Mouse (Mus musculus) kidney, postnatal 14 days (tissue): Measurements from ENCODE around the gene Cfap20.
"Not testable (repeated sequence)": the region's sequence is repeated elsewhere in the genome, so short reads cannot be mapped to it uniquely, and the experiment has no call there.

ENCODE experiments used
- DNase-seq: peaks from one replicate; pipeline ENCODE4 v3.0.0; 2022; ENCODE audit warnings: mixed read lengths

Cfap20 gene

DNA sequence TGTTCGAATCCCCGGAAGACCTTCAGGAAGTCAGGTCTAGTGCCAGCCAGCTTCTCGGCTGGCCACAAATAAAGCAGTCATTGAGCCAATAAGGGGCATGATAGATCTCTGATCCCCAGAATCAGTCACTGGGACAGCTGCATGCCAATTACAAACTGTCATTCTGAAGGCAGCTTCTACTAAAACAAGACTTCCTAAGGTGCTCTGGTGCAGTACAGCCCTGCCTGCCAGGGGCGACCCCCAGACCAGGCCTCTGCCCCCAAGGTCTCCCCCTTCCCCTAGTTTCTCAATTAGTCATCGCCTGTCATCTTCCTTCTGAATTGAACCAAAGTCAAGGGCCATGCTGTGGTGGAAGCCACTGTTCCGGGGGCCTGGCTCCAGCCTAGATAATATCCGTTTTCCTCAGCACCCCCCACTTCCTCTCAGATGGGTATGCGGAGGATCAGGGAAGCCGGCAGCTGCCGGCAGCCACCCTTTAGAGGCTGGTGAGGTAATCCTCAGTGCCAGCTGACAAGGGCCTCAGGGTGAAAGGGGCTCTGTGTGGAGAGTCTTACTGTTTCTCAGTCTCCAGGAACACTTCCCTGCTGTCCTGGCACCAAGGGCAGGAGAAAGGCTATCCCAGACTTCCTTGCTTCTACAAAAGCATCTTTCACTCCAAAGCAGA is 23.2 kb downstream of the Cfap20 start:
- DNase-seq = peak; percentile 61

GRCm38 (mm10) chr8:95409518-95409917 is 25.2 kb downstream of the Cfap20 start:
- DNase-seq = peak; percentile 21

GRCm38 (mm10) chr8:95401091-95401490 is 33.6 kb downstream of the Cfap20 start:
- DNase-seq = no peak

GRCm38 (mm10) chr8:95399131-95399530 is 35.5 kb downstream of the Cfap20 start:
- DNase-seq = no peak

DNA sequence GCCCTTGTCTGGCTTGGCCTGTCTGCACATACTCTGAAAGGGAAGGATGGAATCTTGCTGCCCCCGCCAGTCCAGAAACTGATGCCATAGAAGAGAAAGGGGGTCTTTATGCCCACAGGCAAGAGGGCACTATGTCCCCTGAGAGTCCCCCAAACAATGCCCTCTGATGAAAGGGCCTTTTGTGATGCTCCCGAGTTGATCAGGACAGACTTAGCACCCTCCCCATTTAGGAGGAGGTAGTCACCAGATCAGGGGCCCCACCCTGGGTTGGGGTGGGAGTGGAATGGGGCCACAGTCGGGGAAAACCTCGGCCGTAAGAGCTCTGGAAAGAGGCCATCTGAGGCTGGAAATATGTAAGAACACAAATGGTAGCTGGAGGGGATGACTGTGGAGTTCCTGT is 37.5 kb downstream of the Cfap20 start:
- DNase-seq = no peak

GRCm38 (mm10) chr8:95396752-95397151 is 37.9 kb downstream of the Cfap20 start:
- no peak for DNase-seq

- DNase-seq = no peak
Measured at GRCm38 (mm10) chr8:95395186-95395918, 39.3 kb downstream of the Cfap20 start.

GRCm38 (mm10) chr8:95392604-95393003 is 42.1 kb downstream of the Cfap20 start:
- peak; percentile 64 for DNase-seq

DNA sequence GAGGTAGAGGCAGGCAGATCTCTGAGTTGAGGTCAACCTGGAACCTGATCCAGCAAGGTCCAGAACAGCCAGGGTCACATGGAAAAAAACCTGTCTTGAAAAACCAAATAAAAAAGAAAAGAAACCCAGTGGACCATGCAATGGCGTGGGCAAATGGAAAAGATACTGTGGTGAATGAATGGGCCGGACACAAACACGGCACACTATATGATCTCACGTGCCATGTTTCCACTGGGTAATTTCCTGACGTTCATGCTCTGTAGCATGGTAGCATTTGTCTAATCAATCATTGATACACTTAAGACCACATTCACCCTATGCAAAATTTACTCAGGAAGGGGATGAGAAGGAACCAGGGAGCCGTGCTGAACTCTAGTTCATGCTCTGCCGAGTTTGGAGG is 43.6 kb downstream of the Cfap20 start:
- no peak for DNase-seq

- no peak for DNase-seq
Measured at GRCm38 (mm10) chr8:95390312-95390711, 44.4 kb downstream of the Cfap20 start.

DNA sequence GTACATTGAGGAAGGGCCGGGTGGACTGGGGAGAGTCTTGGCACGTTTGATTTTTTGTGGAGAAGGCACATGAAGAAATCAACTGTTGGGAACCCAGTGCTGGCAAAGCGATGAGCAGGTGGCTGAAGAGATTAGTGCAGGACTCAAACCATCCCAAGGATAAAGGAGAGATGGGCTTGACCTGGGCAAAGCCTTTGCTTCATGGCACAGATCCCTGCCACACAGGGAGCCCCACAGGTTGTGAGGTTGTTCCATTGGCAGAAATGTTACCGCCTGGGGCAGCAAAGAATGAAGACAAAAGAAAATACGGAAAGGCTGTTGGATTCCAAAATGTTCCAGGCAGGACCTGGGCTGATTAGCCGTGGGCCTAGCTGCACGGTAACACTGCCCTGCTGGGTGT is 46.7 kb downstream of the Cfap20 start:
- DNase-seq = no peak

GRCm38 (mm10) chr8:95387221-95387620 is 47.4 kb downstream of the Cfap20 start:
- no peak for DNase-seq

DNA sequence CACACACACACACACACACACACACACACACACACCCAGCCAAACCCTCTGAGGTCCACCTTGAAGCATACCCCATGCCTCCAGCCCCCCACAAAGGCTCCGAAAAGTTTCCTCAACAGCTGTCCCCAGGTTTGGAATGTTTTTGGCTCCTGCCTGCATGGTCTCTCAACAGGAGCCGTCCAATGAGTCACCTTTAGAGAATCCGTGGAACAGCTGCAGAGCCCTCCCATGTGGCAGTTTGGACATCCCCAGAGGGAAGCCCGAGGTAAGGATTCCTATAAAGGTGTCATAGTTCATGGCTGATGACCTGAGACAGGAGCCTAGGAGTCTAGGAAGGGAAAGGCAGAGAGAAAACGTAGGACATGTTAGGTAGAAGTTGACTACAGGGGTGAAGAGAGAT is 48.6 kb downstream of the Cfap20 start:
- no peak for DNase-seq

GRCm38 (mm10) chr8:95384501-95384900 is 50.2 kb downstream of the Cfap20 start:
- DNase-seq = no peak

- DNase-seq = no peak
Measured at GRCm38 (mm10) chr8:95381595-95381994, 53.1 kb downstream of the Cfap20 start.

- DNase-seq = no peak
Measured at GRCm38 (mm10) chr8:95380953-95381352, 53.7 kb downstream of the Cfap20 start.

DNA sequence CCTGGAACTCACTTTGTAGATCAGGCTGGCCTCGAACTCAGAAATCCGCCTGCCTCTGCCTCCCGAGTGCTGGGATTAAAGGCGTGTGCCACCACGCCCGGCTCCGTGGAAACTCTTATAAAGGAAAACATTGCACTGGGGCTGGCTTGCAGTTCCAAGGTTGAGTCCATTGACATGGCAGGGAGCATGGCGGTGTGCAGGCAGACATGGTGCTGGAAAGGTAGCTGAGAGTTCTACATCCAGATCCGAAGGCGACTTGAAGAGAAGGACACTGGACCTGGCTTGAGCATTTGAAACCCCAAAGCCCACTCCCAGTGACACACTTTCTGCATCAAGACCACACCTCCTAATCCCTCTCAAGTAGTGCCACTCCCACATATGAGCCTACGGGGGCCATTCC is 55.7 kb downstream of the Cfap20 start:
- DNase-seq = not testable (repeated sequence)

DNA sequence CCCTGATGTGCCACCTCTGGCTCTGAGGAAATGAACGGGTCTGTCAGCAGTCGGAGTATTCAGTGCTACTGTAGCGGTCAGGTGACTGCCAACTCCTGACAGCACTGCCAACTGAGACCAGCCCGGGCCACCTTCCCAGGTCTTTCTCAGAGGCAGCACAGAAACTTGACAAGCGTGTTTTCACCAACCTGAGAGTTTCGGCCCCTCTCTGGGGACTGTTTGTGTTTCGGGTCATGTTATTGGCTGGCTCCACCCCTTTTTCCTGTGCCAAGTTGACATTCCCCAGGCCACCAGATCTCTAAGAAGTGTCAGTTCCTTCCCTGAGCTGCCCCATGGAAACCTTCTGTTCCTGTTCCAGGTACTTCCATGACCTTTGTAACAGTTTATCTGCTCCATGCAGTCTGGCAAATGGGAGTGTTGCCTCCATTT is 56.8 kb downstream of the Cfap20 start:
- peak; percentile 62 for DNase-seq

GRCm38 (mm10) chr8:95377101-95377500 is 57.6 kb downstream of the Cfap20 start:
- no peak for DNase-seq

DNA sequence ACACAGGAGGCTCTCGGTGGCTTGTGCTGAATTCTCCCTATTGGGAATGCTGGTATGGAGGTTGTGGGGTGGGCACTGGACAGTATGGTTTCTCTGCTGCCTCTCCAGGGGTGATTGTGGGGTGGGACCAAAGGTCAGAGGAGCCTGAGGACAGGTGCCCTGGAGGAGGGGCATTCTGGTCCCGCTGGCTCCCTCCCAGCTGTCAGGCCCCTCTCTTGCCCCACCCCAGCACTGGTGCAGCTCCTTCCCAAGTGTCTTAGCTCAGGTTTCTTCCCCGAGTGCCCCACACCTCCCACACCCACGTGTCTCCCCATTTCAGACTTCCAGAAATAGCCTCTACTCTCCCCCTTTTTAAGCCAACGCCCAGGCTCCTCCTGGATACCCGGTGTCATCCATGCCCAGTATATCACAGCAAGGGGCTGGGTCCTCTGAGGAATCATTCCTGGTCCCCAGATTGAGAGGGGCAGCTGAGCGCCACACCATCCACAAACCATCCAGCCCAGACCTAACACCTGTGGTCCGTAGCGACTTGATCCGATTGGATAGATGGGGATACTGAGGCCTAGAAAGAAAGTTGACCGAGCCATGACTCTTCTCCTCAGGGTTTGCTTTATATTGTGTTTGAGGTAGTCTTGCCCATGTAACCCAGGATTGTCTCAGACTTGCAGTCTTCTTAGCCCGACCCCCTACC is 58.2 kb downstream of the Cfap20 start:
- no peak for DNase-seq

- DNase-seq = no peak
Measured at GRCm38 (mm10) chr8:95375374-95375930, 59.2 kb downstream of the Cfap20 start.

GRCm38 (mm10) chr8:95374429-95374828 is 60.2 kb downstream of the Cfap20 start:
- DNase-seq = no peak

DNA sequence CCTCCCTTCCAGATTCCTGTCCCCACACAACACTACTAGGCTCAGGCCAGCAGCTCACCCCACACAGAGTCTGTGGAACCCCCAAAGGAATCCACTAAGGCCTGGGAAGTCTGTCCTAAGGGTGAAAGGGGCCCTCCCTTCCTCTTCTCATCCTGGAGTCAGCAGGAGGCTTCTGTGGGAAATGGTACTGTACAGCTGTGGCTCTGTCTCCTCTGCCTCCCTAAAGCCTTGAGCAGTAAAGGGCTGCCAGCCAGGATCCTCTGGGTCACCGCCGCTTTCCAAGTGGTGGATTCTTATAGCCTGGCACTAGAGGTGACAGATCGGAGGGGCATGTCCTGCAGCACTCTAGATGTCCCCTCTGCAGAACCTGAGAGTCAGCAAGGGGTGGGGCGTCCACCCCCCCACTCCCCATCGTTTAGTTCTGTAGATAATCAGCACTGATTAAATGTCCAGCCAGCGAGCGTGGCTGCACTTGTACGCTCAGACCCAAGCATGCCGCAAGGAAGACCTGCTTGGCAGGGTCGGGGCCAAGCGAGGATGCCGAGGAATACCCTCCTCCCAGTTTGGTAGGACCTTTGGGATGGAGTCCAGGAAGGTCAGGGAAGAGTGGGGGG is 61.2 kb downstream of the Cfap20 start:
- no peak for DNase-seq
